Mouse (Mus musculus): Measurements from ENCODE around the gene Gm10031. TPM values are rescaled to one million over a fixed set of nuclear protein-coding genes. Genes with fewer than 3 reads are reported as not detected.

Gm10031 gene
- polyA plus RNA-seq, 1 experiment from 2014 or later = 0.45 TPM

DNA sequence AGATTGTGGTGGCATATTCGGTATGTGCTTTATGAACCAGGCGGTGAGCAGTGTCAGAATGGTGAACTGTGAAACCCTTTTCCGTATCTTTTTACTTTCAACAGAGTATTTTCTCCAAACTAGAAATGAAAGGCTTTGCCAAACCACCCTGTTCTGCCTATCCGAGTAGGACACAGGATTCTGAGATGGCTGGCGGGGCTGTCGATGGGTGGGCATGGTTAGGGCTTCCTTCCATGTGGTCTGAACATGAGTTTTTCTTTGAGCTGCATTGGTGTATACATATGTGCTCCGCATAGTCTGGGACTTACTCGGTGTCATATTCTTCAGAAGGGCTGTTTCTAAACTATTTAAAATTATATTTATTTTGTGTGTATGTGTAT lies 35.8 kb downstream of the Gm10031 start:
- Histone ChIP-seq H3K27me3 (ENCODE audit: insufficient read depth, low read length) (no peaks in the 10 kb centered on the region), H3K9ac (ENCODE audit: low read depth, low read length) (peak overlapping the region; percentile 99), H3K4me3 (replicated peaks; ENCODE audit: low read depth, low read length) (peak overlapping the region; percentile 100), H3K4me1 (replicated peaks; ENCODE audit: insufficient read depth, low read length) (no peaks in the 10 kb centered on the region), H3K36me3 (ENCODE audit: insufficient read depth, low read length) (no peaks in the 10 kb centered on the region), H3K9me3 (replicated peaks; ENCODE audit: low read length) (no peaks in the 10 kb centered on the region), H3K4me2 (ENCODE audit: low read length) (peak overlapping the region; percentile 77), H3K27ac (peak overlapping the region; percentile 94; the same call in 1 of the 2 replicates)
- no peak for TF ChIP-seq CTCF (IDR thresholded peaks at IDR 0.05; ENCODE audit: low read depth)
- ATAC-seq (replicated peaks; ENCODE audit: low FRiP score, low read depth) = no peak
- peak; percentile 34 for DNase-seq (ENCODE audit: low spot score)
- 12% methylated on average over 8 of the region's 8 CpGs for WGBS

DNA sequence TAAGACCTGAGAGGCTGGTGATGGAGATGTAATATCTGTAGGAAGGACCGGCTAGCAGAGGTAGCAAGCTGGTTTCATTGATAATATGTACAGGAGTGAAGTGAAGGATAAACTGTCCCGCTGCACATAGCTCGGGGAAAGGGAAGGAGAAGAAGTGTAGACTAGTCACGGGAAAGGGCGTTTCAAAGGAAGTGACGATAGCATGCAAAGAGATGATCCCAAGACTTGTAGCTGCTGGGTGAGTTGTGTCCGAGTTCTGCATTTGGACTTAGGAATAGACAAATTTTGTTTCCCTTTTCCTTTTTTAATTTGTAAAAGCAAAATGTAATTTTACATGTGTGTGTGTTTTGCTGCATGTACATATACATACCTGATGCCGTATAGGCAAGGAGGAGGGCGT lies 36.7 kb downstream of the Gm10031 start:
- ATAC-seq (replicated peaks; ENCODE audit: low FRiP score, low read depth) (no peak), DNase-seq (ENCODE audit: low spot score) (no peak)
- Histone ChIP-seq H3K27me3 (ENCODE audit: insufficient read depth, low read length) (no peaks in the 10 kb centered on the region), H3K9me3 (replicated peaks; ENCODE audit: low read length) (no peaks in the 10 kb centered on the region), H3K27ac (no peak overlapping the region), H3K4me1 (replicated peaks; ENCODE audit: insufficient read depth, low read length) (no peaks in the 10 kb centered on the region), H3K4me3 (replicated peaks; ENCODE audit: low read depth, low read length) (no peak overlapping the region), H3K4me2 (ENCODE audit: low read length) (no peak overlapping the region), H3K36me3 (ENCODE audit: insufficient read depth, low read length) (no peaks in the 10 kb centered on the region), H3K9ac (ENCODE audit: low read depth, low read length) (no peak overlapping the region)
- 89% methylated on average over 9 of the region's 9 CpGs for WGBS
- TF ChIP-seq CTCF (IDR thresholded peaks at IDR 0.05; ENCODE audit: low read depth) = no peak

DNA sequence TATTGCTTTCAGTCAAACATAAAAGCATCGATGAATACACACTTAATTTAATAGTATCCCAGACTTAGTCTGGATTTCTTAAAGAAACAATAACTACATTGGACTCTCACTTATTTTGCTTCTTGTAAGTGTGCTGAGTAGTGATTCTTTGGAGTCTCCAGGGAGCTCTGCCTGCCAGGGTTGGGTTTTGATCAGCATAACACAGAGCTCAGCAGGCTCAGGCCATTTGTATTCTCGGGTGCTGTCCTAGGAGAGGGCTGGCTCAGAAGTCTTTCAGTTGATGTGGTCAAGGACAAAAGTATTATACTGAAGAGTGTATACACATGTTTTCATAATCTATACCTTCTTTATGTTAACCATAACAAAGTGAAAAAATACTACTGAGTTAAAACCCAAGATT lies 41.5 kb downstream of the Gm10031 start:
- H3K9me3 ChIP-seq (replicated peaks; ENCODE audit: low read length) = no peaks in the 10 kb centered on the region
- H3K36me3 ChIP-seq (ENCODE audit: insufficient read depth, low read length) = no peaks in the 10 kb centered on the region
- no peak overlapping the region for H3K27ac ChIP-seq
- no peak overlapping the region for H3K9ac ChIP-seq (ENCODE audit: low read depth, low read length)
- no peak overlapping the region for H3K4me3 ChIP-seq (replicated peaks; ENCODE audit: low read depth, low read length)
- no peak for TF ChIP-seq CTCF (IDR thresholded peaks at IDR 0.05; ENCODE audit: low read depth)
- H3K4me2 ChIP-seq (ENCODE audit: low read length) = no peak overlapping the region
- DNase-seq (ENCODE audit: low spot score) (no peak), ATAC-seq (replicated peaks; ENCODE audit: low FRiP score, low read depth) (no peak)
- 72% methylated on average over 2 of the region's 2 CpGs for WGBS
- no peaks in the 10 kb centered on the region for H3K27me3 ChIP-seq (ENCODE audit: insufficient read depth, low read length)
- 0 out of 2 replicates have a peak, but pooled peaks cover 4% of the 10 kb centered on the region for H3K4me1 ChIP-seq (replicated peaks; ENCODE audit: insufficient read depth, low read length)

DNA sequence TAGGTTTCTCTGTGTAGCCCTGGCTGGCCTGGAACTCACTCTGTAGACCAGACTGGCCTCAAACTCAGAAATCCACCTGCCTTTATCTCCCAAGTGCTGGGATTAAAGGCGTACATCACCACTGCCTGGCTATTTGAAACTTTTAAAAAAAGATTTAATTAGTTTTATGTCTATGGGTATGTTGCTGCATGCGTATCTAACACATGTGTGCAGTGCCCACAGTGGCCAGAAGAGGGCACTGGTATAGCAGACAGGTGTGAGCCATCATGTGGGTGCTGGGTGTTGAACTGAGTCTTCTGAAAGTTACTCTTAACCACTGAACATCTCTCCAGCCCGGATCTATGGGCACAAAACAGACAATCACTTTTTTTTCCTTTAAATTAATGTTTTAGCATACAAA lies 42.3 kb downstream of the Gm10031 start:
- DNase-seq (ENCODE audit: low spot score) (no peak), ATAC-seq (replicated peaks; ENCODE audit: low FRiP score, low read depth) (no peak)
- H3K9me3 ChIP-seq (replicated peaks; ENCODE audit: low read length) = no peaks in the 10 kb centered on the region
- H3K9ac ChIP-seq (ENCODE audit: low read depth, low read length) = no peak overlapping the region
- no peak overlapping the region for H3K27ac ChIP-seq
- peak; percentile 54 for TF ChIP-seq CTCF (IDR thresholded peaks at IDR 0.05; ENCODE audit: low read depth)
- no peak overlapping the region for H3K4me3 ChIP-seq (replicated peaks; ENCODE audit: low read depth, low read length)
- 96% methylated on average over 3 of the region's 3 CpGs for WGBS
- no peaks in the 10 kb centered on the region for H3K36me3 ChIP-seq (ENCODE audit: insufficient read depth, low read length)
- H3K4me2 ChIP-seq (ENCODE audit: low read length) = no peak overlapping the region
- H3K4me1 ChIP-seq (replicated peaks; ENCODE audit: insufficient read depth, low read length) = 0 out of 2 replicates have a peak, but pooled peaks cover 4% of the 10 kb centered on the region
- H3K27me3 ChIP-seq (ENCODE audit: insufficient read depth, low read length) = no peaks in the 10 kb centered on the region

GRCm38 (mm10) chr1:156569615-156570014 lies 45.8 kb downstream of the Gm10031 start:
- no peak for TF ChIP-seq CTCF (IDR thresholded peaks at IDR 0.05; ENCODE audit: low read depth)
- WGBS = 80% methylated on average over 4 of the region's 4 CpGs
- Histone ChIP-seq H3K27ac (no peak overlapping the region), H3K4me3 (replicated peaks; ENCODE audit: low read depth, low read length) (no peak overlapping the region), H3K9ac (ENCODE audit: low read depth, low read length) (no peak overlapping the region), H3K4me2 (ENCODE audit: low read length) (no peak overlapping the region), H3K9me3 (replicated peaks; ENCODE audit: low read length) (no peaks in the 10 kb centered on the region), H3K36me3 (ENCODE audit: insufficient read depth, low read length) (no peaks in the 10 kb centered on the region), H3K27me3 (ENCODE audit: insufficient read depth, low read length) (no peaks in the 10 kb centered on the region), H3K4me1 (replicated peaks; ENCODE audit: insufficient read depth, low read length) (0 out of 2 replicates have a peak, but pooled peaks cover 4% of the 10 kb centered on the region)
- no peak for DNase-seq (ENCODE audit: low spot score)
- no peak for ATAC-seq (replicated peaks; ENCODE audit: low FRiP score, low read depth)

DNA sequence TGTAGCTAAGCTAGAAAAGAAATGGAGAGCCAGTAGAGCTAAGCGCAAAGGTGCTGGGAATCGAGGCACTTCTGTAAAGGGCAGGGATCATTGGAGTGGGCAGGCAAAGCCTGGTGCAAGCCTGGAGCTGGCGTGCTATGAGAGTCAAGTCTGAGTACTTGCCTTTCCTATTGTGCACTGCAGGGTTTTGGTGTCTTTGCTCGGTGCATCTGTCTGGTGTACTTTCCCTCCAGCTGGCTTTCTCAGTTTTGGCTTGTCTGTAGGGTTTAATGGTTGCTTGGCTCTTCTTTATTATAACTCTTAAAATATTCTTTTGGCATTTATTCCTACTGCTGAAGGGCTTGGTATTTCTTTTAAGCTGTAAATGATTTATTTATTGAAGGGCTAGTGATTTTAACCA lies 49.1 kb downstream of the Gm10031 start:
- no peak overlapping the region for H3K9ac ChIP-seq (ENCODE audit: low read depth, low read length)
- TF ChIP-seq CTCF (IDR thresholded peaks at IDR 0.05; ENCODE audit: low read depth) = no peak
- H3K9me3 ChIP-seq (replicated peaks; ENCODE audit: low read length) = no peaks in the 10 kb centered on the region
- no peak overlapping the region for H3K4me3 ChIP-seq (replicated peaks; ENCODE audit: low read depth, low read length)
- H3K27me3 ChIP-seq (ENCODE audit: insufficient read depth, low read length) = no peaks in the 10 kb centered on the region
- H3K27ac ChIP-seq = no peak overlapping the region
- ATAC-seq (replicated peaks; ENCODE audit: low FRiP score, low read depth) = no peak
- 68% methylated on average over 4 of the region's 4 CpGs for WGBS
- no peaks in the 10 kb centered on the region for H3K4me1 ChIP-seq (replicated peaks; ENCODE audit: insufficient read depth, low read length)
- H3K4me2 ChIP-seq (ENCODE audit: low read length) = no peak overlapping the region
- no peak for DNase-seq (ENCODE audit: low spot score)
- H3K36me3 ChIP-seq (ENCODE audit: insufficient read depth, low read length) = no peaks in the 10 kb centered on the region

Other genes starting within 250 kb of the Gm10031 start
- gene Tdrd5, start 220.3 kb upstream of the Gm10031 start, polyA plus RNA-seq (2015; fragmentation: Nextera tagmentation; extraction: Ambion mirVana) = 4.5 and 4.7 TPM in 2 replicates
- 62.5 and 64.3 TPM in 2 replicates for gene Nphs2, start 213.3 kb upstream of the Gm10031 start, polyA plus RNA-seq (2015; fragmentation: Nextera tagmentation; extraction: Ambion mirVana)
- 763 and 841 TPM in 2 replicates for gene Gm2000, start 158.0 kb upstream of the Gm10031 start, polyA plus RNA-seq (2015; fragmentation: Nextera tagmentation; extraction: Ambion mirVana)
- gene Axdnd1, start 102.9 kb upstream of the Gm10031 start, polyA plus RNA-seq (2015; fragmentation: Nextera tagmentation; extraction: Ambion mirVana) = 0.11 and 0.27 TPM in 2 replicates
- gene Soat1, start 49.7 kb upstream of the Gm10031 start, polyA plus RNA-seq (2015; fragmentation: Nextera tagmentation; extraction: Ambion mirVana) = 30.5 and 37.9 TPM in 2 replicates
- 2.4 and 3.0 TPM in 2 replicates for gene Abl2, start 34.8 kb downstream of the Gm10031 start, polyA plus RNA-seq (2015; fragmentation: Nextera tagmentation; extraction: Ambion mirVana)
- gene Tor3a, start 150.3 kb downstream of the Gm10031 start, polyA plus RNA-seq (2015; fragmentation: Nextera tagmentation; extraction: Ambion mirVana) = 18.3 and 19.9 TPM in 2 replicates
- gene Fam20b, start 195.1 kb downstream of the Gm10031 start, polyA plus RNA-seq (2015; fragmentation: Nextera tagmentation; extraction: Ambion mirVana) = 30.5 and 32.3 TPM in 2 replicates

All from kidney, postnatal 0 days (tissue).